Mouse (Mus musculus): Measurements from ENCODE around the gene Pip4k2a. TPM values are rescaled to one million over a fixed set of nuclear protein-coding genes. Genes with fewer than 3 reads are reported as not detected.

The Pip4k2a gene
- polyA plus RNA-seq, 1 experiment from 2014 or later, result 10.7 TPM

DNA sequence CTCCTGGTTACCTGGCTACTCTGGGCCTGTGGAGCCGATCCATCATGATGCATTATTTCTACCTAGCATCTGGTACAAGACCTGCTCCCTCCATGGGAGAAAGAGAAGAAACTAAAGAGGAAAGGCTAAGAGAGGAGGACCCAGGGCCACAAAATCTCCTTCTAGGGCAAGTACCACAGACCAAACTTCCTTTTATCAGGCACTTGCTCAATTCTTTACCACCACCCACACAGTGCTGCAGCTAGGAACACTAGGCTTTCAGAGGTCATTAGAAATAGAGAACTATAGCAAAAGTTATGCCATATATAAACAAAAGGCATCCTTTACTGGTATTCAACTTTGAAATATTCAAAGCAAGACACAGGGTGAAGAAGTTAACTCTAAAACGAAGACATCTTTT, 21.8 kb downstream of the Pip4k2a start:
- Histone ChIP-seq H3K9ac (no peak overlapping the region), H3K4me3 (no peak overlapping the region), H3K27ac (no peak overlapping the region), H3K36me3 (replicated peaks) (no peaks in the 10 kb centered on the region), H3K4me1 (no peaks in the 10 kb centered on the region), H3K9me3 (no peaks in the 10 kb centered on the region), H3K4me2 (no peak overlapping the region), H3K27me3 (replicated peaks) (no peaks in the 10 kb centered on the region)
- ATAC-seq (replicated peaks), result no peak
- 91% methylated on average over 2 of the region's 2 CpGs for WGBS

DNA sequence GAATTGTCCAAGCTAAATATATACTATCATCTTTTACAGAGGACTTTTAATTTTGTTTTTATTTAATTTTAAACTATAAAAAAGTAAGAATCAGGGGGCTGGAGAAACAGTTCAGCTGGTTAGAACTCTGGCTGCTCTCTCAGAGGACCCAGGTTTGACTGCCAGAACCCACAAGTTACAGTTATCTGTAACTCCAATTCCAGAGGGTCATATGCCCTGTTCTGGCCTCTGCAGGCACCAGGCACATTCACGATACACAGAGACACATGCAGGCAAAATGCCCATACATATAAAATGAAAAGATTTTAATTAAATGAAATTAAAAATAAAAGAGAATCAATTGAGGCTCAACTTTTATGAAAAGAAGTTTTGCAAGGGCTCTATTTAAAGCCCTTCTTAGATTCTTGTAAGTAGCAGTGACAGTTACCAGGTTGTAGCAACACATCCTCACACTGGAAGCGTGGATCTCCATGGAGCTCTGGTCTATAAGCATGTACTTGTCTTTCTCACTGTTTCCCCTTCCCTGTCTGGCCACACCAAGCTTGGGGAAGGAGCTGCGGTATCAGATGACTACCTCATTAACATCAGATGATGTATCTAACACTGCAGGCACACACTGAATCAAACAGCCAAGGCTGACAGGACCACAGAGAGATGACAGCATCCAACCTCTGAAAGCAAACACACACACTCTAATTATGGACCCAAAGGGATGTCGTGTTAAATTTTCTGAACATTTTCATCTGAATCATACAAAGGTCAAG, 22.9 kb downstream of the Pip4k2a start:
- Histone ChIP-seq H3K36me3 (replicated peaks) (no peaks in the 10 kb centered on the region), H3K4me3 (no peak overlapping the region), H3K4me2 (no peak overlapping the region), H3K27me3 (replicated peaks) (no peaks in the 10 kb centered on the region), H3K4me1 (no peaks in the 10 kb centered on the region), H3K9ac (no peak overlapping the region), H3K9me3 (no peaks in the 10 kb centered on the region), H3K27ac (no peak overlapping the region)
- ATAC-seq (replicated peaks), result 0 out of 2 replicates have a peak, but pooled peaks have one; percentile 24
- WGBS, result 54% methylated on average over 4 of the region's 4 CpGs

DNA sequence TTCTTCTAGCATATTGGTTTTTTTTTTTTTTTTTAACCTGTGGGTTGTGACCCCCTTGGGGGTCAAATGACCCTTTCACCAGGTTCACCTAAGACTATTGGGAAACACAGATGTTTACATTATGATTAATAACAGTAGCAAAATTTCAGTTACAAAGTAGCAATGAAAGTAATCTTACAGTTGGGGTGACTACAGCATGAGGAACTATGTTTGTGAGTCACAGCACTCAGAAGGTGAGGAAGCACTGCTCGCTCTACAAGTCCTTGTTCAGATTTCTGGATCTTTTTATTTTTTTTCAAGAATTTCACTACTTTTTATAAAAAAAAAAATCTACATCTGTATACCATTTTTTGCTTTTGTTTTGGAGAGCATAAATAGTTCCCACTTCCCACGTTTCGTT, 26.4 kb downstream of the Pip4k2a start:
- Histone ChIP-seq H3K9me3 (no peaks in the 10 kb centered on the region), H3K4me3 (no peak overlapping the region), H3K4me2 (no peak overlapping the region), H3K27me3 (replicated peaks) (no peaks in the 10 kb centered on the region), H3K4me1 (no peaks in the 10 kb centered on the region), H3K27ac (no peak overlapping the region), H3K9ac (no peak overlapping the region), H3K36me3 (replicated peaks) (no peaks in the 10 kb centered on the region)
- ATAC-seq (replicated peaks), result no peak
- 94% methylated on average over 3 of the region's 3 CpGs for WGBS

DNA sequence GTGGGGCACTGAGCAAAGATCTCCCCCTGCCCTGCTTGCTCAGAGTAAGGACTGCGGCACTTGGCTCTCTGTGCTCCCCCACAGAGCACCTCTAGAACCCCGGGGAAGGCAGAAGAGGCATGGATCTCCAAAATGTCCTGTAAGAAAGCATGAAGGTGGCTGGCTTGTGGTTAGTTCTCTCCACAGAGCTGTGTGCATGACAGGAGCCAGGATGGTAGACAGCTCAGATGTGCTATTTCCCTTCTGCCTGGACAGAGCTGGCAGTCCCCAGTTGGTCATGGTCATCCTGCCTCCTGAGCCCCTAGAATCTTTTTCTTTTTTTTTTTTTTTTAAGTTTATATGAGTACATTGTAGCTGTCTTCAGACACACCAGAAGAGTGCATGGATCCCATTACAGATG, 27.5 kb downstream of the Pip4k2a start:
- H3K4me1 ChIP-seq, result no peaks in the 10 kb centered on the region
- 86% methylated on average over 2 of the region's 2 CpGs for WGBS
- H3K9ac ChIP-seq, result no peak overlapping the region
- no peak overlapping the region for H3K27ac ChIP-seq
- no peaks in the 10 kb centered on the region for H3K27me3 ChIP-seq (replicated peaks)
- no peak for ATAC-seq (replicated peaks)
- H3K4me3 ChIP-seq, result no peak overlapping the region
- H3K4me2 ChIP-seq, result no peak overlapping the region
- no peaks in the 10 kb centered on the region for H3K36me3 ChIP-seq (replicated peaks)
- H3K9me3 ChIP-seq, result no peaks in the 10 kb centered on the region

DNA sequence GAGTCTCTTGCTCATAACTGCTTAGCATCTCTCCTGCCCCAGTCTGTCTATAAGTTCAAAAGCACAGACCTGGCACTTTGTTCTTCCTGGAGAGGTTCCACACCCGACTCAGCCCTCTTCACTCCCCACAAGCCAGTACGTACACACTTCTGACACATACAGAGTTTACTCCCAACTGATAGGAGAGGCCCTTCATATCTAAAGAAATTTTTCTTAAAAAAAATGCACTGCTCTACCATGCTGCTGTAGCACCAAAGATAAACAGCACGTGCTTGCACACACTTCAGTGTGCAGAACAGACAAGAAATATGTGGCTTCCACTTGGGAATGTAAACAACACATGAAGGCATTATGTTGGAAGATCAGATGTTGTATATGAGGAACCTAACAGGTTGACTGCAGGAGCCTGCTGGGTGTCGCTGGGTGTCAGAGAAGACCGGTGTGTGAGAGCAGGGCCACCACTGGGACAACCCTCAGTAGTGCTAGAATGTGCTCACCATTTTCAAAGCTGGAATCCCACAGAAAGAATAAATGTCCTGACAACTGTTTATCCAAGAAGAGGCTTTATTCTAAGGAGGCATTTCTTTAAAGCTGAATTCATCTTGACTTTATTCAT, 28.8 kb downstream of the Pip4k2a start:
- ATAC-seq (replicated peaks), result no peak
- Histone ChIP-seq H3K9me3 (no peaks in the 10 kb centered on the region), H3K4me2 (no peak overlapping the region), H3K4me1 (no peaks in the 10 kb centered on the region), H3K4me3 (no peak overlapping the region), H3K36me3 (replicated peaks) (no peaks in the 10 kb centered on the region), H3K27me3 (replicated peaks) (no peaks in the 10 kb centered on the region), H3K9ac (no peak overlapping the region), H3K27ac (no peak overlapping the region)
- WGBS, result 86% methylated on average over 5 of the region's 5 CpGs

DNA sequence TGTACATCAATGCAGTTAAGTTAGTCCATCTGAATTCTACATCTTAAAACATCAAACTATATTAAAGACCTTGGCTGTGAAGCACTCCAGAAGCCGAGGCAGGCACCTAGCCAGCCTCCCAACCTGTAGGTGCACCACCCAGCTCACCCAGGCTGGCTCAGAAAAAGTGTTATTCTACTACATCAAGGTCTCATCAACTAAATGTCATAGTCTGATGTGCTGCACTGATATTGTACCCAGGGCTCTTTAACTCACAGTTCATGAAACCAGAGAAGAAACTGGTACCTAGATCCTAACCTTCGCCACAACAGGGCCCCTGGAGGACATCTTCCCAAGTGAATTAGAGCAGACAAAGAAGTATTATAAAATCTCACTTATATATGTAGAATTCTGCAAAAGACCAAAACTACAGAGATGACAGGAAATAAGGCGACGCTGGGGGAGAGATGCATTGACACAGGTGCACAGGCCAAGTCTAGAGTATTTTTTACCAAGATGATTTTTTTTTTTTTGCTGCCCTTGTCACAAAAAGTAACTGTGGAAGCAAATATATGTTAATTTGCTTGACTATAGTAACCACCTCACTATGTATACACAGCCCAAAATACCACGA, 30.4 kb downstream of the Pip4k2a start:
- Histone ChIP-seq H3K36me3 (replicated peaks) (no peaks in the 10 kb centered on the region), H3K27me3 (replicated peaks) (no peaks in the 10 kb centered on the region), H3K9ac (no peak overlapping the region), H3K4me2 (no peak overlapping the region), H3K27ac (no peak overlapping the region), H3K4me3 (no peak overlapping the region), H3K9me3 (no peaks in the 10 kb centered on the region), H3K4me1 (no peaks in the 10 kb centered on the region)
- 92% methylated on average over 5 of the region's 5 CpGs for WGBS
- ATAC-seq (replicated peaks), result no peak

DNA sequence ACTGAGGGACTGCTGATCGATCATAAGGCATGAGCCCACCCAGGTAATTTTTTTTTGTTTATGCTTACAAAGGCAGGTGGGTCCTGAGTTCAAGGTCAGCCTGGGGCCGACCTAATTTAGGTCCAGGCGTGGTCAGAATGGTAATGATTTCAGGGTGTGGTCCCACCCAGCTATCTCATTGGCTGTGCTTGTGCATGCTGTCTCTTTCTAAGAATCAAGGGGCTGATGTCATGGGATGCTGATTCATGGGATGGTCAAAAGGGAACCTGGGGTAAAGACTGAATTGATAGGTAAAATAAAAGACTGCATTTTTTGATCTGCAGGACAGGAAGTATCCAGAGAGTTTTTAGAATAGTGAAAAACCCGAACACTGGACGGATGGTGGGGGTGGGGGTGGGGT, 31.4 kb downstream of the Pip4k2a start:
- no peaks in the 10 kb centered on the region for H3K27me3 ChIP-seq (replicated peaks)
- 92% methylated on average over 5 of the region's 5 CpGs for WGBS
- H3K4me3 ChIP-seq, result no peak overlapping the region
- no peak overlapping the region for H3K27ac ChIP-seq
- no peak for ATAC-seq (replicated peaks)
- H3K9ac ChIP-seq, result no peak overlapping the region
- H3K36me3 ChIP-seq (replicated peaks), result no peaks in the 10 kb centered on the region
- H3K9me3 ChIP-seq, result no peaks in the 10 kb centered on the region
- H3K4me1 ChIP-seq, result no peaks in the 10 kb centered on the region
- no peak overlapping the region for H3K4me2 ChIP-seq

DNA sequence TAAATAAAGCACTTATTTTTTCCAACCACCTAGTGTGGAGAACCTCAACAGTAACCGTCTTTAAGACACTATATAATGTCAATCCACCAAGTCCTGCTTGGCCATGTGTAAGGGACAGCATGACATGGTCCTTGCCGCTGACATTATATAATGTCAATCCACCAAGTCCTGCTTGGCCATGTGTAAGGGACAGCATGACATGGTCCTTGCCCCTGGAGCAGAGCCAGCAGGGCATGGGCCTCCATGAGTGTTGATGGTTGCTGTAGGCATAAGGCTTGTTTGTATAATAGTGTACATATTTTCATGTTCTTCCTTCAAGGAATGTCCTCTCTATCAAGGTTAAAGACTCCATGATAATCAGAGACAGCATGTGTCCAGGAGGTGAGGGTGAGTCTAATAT, 32.0 kb downstream of the Pip4k2a start:
- no peak for ATAC-seq (replicated peaks)
- WGBS, result 98% methylated on average over 2 of the region's 2 CpGs
- no peak overlapping the region for H3K4me3 ChIP-seq
- H3K4me2 ChIP-seq, result no peak overlapping the region
- H3K9me3 ChIP-seq, result no peaks in the 10 kb centered on the region
- no peaks in the 10 kb centered on the region for H3K27me3 ChIP-seq (replicated peaks)
- no peaks in the 10 kb centered on the region for H3K36me3 ChIP-seq (replicated peaks)
- no peak overlapping the region for H3K9ac ChIP-seq
- no peak overlapping the region for H3K27ac ChIP-seq
- H3K4me1 ChIP-seq, result no peaks in the 10 kb centered on the region

DNA sequence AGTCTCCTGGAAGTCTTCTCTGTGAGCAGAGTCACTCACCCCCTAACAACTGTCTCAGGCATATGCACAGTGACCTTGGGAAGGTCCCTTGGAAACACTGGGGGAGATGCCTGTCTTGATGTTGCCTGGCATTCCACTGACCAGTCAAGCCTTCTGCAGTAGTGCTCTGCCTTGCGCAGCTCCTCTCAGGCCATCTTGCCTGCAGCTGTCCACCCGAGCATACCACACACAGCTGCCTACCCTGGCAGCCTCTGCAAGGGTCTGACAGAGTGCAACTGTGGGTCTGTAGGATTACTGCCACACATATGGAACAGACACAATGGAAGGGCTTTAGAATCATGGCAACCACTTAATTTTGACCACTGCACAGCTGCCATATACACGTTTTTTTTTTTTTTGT, 32.8 kb downstream of the Pip4k2a start:
- Histone ChIP-seq H3K27ac (no peak overlapping the region), H3K4me2 (no peak overlapping the region), H3K9ac (no peak overlapping the region), H3K27me3 (replicated peaks) (no peaks in the 10 kb centered on the region), H3K4me1 (no peaks in the 10 kb centered on the region), H3K36me3 (replicated peaks) (no peaks in the 10 kb centered on the region), H3K9me3 (no peaks in the 10 kb centered on the region), H3K4me3 (no peak overlapping the region)
- no peak for ATAC-seq (replicated peaks)
- WGBS, result 88% methylated on average over 3 of the region's 3 CpGs

DNA sequence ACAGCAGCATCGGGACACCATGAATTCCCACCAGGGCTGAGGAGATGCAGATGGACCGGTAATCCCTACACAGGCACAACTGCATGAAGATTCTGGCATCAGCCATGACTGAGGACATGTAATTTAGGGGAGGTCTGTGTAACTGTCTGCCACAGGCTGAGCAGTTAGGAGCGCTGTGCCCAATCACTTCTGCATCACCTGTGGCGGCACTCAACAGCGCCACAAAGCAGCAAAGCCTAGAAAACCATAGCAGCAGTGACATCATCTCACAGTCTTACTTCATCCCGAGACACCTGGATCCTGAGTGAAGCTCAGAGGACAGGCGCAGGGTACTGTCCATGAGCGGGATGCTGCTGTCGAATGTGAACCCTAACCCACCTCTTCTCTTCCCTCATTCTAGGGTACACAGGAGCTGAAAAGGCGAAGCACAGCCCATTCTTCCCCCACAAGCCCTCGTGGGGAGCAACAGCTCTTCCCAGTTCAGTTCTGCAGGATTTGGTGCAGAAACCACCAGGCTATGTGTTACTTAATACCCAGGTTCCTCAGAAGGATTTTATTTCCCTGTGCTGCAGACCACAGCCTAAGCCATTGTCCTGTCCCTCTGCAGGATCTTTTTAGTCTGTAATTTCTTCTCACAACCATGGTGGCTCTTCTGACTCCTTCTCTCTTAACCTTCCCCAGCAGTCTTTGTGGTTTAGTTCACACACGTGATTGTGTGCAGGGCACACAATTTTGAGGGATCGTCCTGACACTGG, 34.5 kb downstream of the Pip4k2a start:
- Histone ChIP-seq H3K9me3 (no peaks in the 10 kb centered on the region), H3K36me3 (replicated peaks) (no peaks in the 10 kb centered on the region), H3K4me2 (no peak overlapping the region), H3K27ac (no peak overlapping the region), H3K4me1 (no peaks in the 10 kb centered on the region), H3K4me3 (no peak overlapping the region), H3K27me3 (replicated peaks) (no peaks in the 10 kb centered on the region), H3K9ac (no peak overlapping the region)
- 78% methylated on average over 13 of the region's 13 CpGs for WGBS
- ATAC-seq (replicated peaks), result no peak

DNA sequence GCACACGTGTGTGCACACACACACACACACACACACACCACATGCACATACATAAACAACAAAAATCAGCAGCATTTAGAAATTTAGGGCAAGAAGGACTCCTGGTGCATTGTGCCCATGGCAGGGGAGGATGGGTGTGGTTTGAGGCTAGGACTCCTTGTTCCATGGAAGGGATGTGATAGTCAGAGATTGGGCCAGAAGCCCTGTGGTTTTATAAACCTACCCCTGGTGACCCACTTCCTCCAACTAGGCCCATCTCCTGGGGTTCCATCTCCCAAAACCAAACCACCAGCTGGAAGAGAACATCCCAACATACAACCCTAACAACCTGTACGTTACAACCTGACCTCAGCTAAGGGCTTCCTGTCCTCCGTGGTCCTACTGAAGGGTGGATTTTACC, 35.4 kb downstream of the Pip4k2a start:
- Histone ChIP-seq H3K27ac (no peak overlapping the region), H3K4me2 (no peak overlapping the region), H3K4me1 (no peaks in the 10 kb centered on the region), H3K9ac (no peak overlapping the region), H3K36me3 (replicated peaks) (no peaks in the 10 kb centered on the region), H3K4me3 (no peak overlapping the region), H3K27me3 (replicated peaks) (no peaks in the 10 kb centered on the region), H3K9me3 (no peaks in the 10 kb centered on the region)
- ATAC-seq (replicated peaks), result no peak
- WGBS, result 92% methylated on average over 3 of the region's 3 CpGs

DNA sequence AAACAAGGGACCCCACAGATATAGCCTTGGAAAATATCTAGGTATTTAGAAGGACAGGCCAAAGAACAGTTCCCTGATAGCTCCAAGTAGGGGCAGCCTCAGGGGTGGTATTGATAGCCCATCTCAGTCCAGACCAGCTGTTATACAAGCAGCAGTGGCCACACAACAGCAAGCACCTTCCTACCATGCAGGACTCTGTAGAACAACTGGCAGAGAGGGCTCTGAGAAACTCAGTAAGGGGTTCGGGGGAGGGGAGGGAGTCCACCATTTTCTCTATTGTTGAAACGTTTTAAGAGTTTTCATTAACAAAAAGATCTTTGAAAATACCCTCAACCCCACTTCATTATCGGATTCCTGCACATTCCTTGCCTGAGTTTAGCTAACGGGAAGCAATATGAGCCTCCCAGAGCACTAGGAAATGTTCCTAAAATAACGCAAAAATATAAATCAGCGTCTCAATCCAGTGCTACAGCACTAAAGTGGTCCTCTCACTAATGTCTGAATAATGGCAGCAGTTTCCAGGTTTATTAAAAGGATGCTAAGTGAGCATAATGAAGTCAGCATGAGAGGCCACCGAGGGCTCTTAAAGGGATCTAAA, 37.5 kb downstream of the Pip4k2a start:
- ATAC-seq (replicated peaks), result no peak
- Histone ChIP-seq H3K9ac (no peak overlapping the region), H3K4me2 (no peak overlapping the region), H3K9me3 (no peaks in the 10 kb centered on the region), H3K27ac (no peak overlapping the region), H3K4me3 (no peak overlapping the region), H3K4me1 (no peaks in the 10 kb centered on the region), H3K27me3 (replicated peaks) (no peaks in the 10 kb centered on the region), H3K36me3 (replicated peaks) (no peaks in the 10 kb centered on the region)
- WGBS, result 44% methylated on average over 7 of the region's 7 CpGs
